Mouse (Mus musculus): ENCODE results near the gene Clec16a.

DNA sequence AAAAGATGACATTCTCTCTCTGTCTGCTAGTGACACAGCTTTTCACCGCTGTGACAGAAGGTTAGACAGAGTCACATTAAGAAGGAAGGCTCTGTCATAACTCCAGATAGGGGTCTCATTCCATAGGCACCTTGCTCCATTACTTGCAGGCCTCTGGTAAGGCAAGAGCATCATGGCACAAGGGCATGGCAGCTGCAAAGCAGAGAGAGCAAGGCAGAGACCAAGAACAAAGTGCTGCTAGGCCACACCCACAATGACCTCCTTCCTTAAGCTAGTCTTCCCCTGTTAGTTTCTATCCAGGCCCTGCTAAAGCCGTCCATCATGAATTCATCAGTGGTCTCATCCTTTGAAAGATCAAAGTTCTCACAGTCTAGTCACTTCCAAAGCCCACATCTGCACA is 170.5 kb downstream of the Clec16a start:
- no peak for TF ChIP-seq BHLHE40 (IDR thresholded peaks at IDR 0.05; ENCODE audit: low read depth, low read length)
- no peak for TF ChIP-seq CTCF (conservative IDR thresholded peaks at IDR 0.05 in 1 of 2, IDR thresholded peaks at IDR 0.05 in 1 of 2; ENCODE audit: low read depth in 2 of 2, low read length in 2 of 2)
- TF ChIP-seq SIN3A (IDR thresholded peaks at IDR 0.05; ENCODE audit: low read length): no peak
- no peak for TF ChIP-seq MEF2A (IDR thresholded peaks at IDR 0.05; ENCODE audit: borderline replicate concordance, low read depth, low read length)
- no peak for TF ChIP-seq EP300 (IDR thresholded peaks at IDR 0.05; ENCODE audit: low read length)
- TF ChIP-seq ZKSCAN1 (IDR thresholded peaks at IDR 0.05; ENCODE audit: borderline replicate concordance, low read depth, low read length): no peak
- TF ChIP-seq MAFK (IDR thresholded peaks at IDR 0.05; ENCODE audit: insufficient replicate concordance, low read length): no peak
- TF ChIP-seq CHD1 (IDR thresholded peaks at IDR 0.05; ENCODE audit: low read depth, low read length): no peak
- TF ChIP-seq POLR2A (IDR thresholded peaks at IDR 0.05; ENCODE audit: low read depth, low read length): no peak
- TF ChIP-seq JUND (conservative IDR thresholded peaks at IDR 0.05; ENCODE audit: low read depth, low read length): no peak
- TF ChIP-seq MAX (IDR thresholded peaks at IDR 0.05; ENCODE audit: low read length): no peak
- no peak for TF ChIP-seq ZMIZ1 (IDR thresholded peaks at IDR 0.05; ENCODE audit: low read depth, low read length)
- no peak for TF ChIP-seq MYC (IDR thresholded peaks at IDR 0.05; ENCODE audit: low read depth, low read length)
- TF ChIP-seq CHD2 (IDR thresholded peaks at IDR 0.05; ENCODE audit: low read length): no peak
